Mouse (Mus musculus) erythroblast, embryonic 14.5 days (primary cell): ENCODE results near the gene Zfp758.
"Not testable (repeated sequence)": the region's sequence is repeated elsewhere in the genome, so short reads cannot be mapped to it uniquely, and the experiment has no call there.

Experiments
- GATA1 ChIP-seq: IDR thresholded peaks from 2 replicates; pipeline ENCODE4 v1.6.1; 2012; ENCODE audit warnings: low read length, inconsistent platforms, mixed read lengths
- TAL1 ChIP-seq: IDR thresholded peaks from 3 replicates; pipeline ENCODE4 v1.6.1; 2012; ENCODE audit warnings: low read length, inconsistent platforms, mixed read lengths

DNA sequence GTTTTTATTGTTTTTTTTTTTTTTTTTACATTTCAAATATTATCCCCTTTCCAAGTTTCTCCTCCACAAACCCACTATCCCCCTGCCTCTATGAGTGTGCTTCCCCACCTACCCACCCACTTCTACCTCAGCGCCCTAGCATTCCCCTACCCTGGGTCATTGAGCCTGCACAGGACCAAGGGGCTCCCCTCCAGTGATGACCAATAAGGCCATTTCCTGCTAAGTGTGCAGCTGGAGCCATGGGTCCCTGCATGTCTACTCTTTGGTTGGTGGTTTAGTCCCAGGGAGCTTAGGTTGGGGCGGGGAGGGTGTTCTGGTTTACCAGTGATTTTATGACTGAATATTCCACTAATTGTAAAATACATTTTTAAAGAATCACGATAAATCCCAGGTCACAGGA is 47.0 kb upstream of the Zfp758 start:
- TF ChIP-seq TAL1, GATA1: not testable (repeated sequence)
